Mouse (Mus musculus) kidney, adult 2 months (tissue): ENCODE results near the gene Rpl23a. TPM values are rescaled to one million over a fixed set of nuclear protein-coding genes. Genes with fewer than 3 reads are reported as not detected.

ENCODE experiments used
- DNase-seq: peaks from one replicate; pipeline ENCODE4 v3.0.0; 2021
- H3K27ac ChIP-seq: fragments of 200-500 bp; 2 replicates; pipeline ENCODE4 v1.5.1; 2012; ENCODE audit warnings: low read depth, low read length, control low read depth, inconsistent platforms; ENCODE audit not compliant: insufficient read depth
- H3K27me3 ChIP-seq: fragments of 200-500 bp; replicated peaks from 2 replicates; pipeline ENCODE4 v1.6.1; 2012; ENCODE audit warnings: mild to moderate bottlenecking, moderate library complexity, low read length, inconsistent platforms; ENCODE audit not compliant: control insufficient read depth, insufficient read depth
- H3K36me3 ChIP-seq: fragments of 200-500 bp; 2 replicates; pipeline ENCODE4 v1.6.1; 2012; ENCODE audit warnings: mild to moderate bottlenecking, moderate library complexity, low read length, inconsistent platforms; ENCODE audit not compliant: control insufficient read depth, insufficient read depth
- H3K4me1 ChIP-seq: fragments of 200-500 bp; 2 replicates; pipeline ENCODE4 v1.6.1; 2011; ENCODE audit warnings: low read length; ENCODE audit not compliant: control insufficient read depth, insufficient read depth
- H3K4me3 ChIP-seq: fragments of 200-500 bp; 2 replicates; pipeline ENCODE4 v1.5.1; 2011; ENCODE audit warnings: mild to moderate bottlenecking, low read depth, low read length, control low read depth; ENCODE audit not compliant: insufficient read depth
- CTCF ChIP-seq: fragments of 200-500 bp; conservative IDR thresholded peaks from 2 replicates; pipeline ENCODE4 v1.5.1; 2011; ENCODE audit warnings: low read depth, mild to moderate bottlenecking, control low read depth, low read length, moderate library complexity, mixed read lengths; ENCODE audit not compliant: insufficient read depth, insufficient read length
- POLR2A ChIP-seq: fragments of 200-500 bp; IDR thresholded peaks from one replicate; pipeline ENCODE4 v1.6.1; 2011; ENCODE audit warnings: low read depth, low read length, control low read depth
- WGBS: fragments of 180-500 bp; shearing (Covaris S2); methylation state at CpG from one replicate; pipeline ENCODE4 v1.1.7; 2018; 5-methylcytosine and 5-hydroxymethylcytosine counted together
- polyA plus RNA-seq: library from polyadenylated mRNA; depleted of rRNA; stranded (reverse); fragments of >200 nt; gene quantifications from 2 replicates; pipeline ENCODE4 v1.2.3, GENCODE M21; 2012

The Rpl23a gene
- polyA plus RNA-seq, 1 experiment = 278 TPM

- DNase-seq = no peak
- H3K4me3 ChIP-seq = no peak overlapping the region
- peaks cover 4% of the 10 kb centered on the region; the same call in 1 of the 2 replicates for H3K4me1 ChIP-seq
- H3K27me3 ChIP-seq = no peaks in the 10 kb centered on the region
- H3K27ac ChIP-seq = no peak overlapping the region
- no peaks in the 10 kb centered on the region for H3K36me3 ChIP-seq
- TF ChIP-seq CTCF = no peak
- no peak for TF ChIP-seq POLR2A
- 81% methylated on average over 19 of the region's 19 CpGs for WGBS
Measured at GRCm38 (mm10) chr11:78172748-78173383, 10.5 kb downstream of the Rpl23a start.

- DNase-seq = no peak
- peaks cover 4% of the 10 kb centered on the region; the same call in 1 of the 2 replicates for H3K4me1 ChIP-seq
- 86% methylated on average over 16 of the region's 16 CpGs for WGBS
- no peaks in the 10 kb centered on the region for H3K27me3 ChIP-seq
- no peak overlapping the region for H3K27ac ChIP-seq
- no peak overlapping the region for H3K4me3 ChIP-seq
- no peak; the same call in 1 of the 2 replicates for TF ChIP-seq CTCF
- TF ChIP-seq POLR2A = no peak
- no peaks in the 10 kb centered on the region for H3K36me3 ChIP-seq
Measured at GRCm38 (mm10) chr11:78172034-78172747, 11.2 kb downstream of the Rpl23a start.

GRCm38 (mm10) chr11:78171328-78171727 is 12.1 kb downstream of the Rpl23a start:
- H3K27ac ChIP-seq = no peak overlapping the region
- DNase-seq = no peak
- TF ChIP-seq POLR2A (no peak), CTCF (peak; percentile 25; the same call in 1 of the 2 replicates)
- H3K36me3 ChIP-seq = no peaks in the 10 kb centered on the region
- H3K4me1 ChIP-seq = peaks cover 10% of the 10 kb centered on the region; the same call in 1 of the 2 replicates
- no peak overlapping the region for H3K4me3 ChIP-seq
- H3K27me3 ChIP-seq = no peaks in the 10 kb centered on the region
- WGBS = 70% methylated on average over 4 of the region's 4 CpGs

DNA sequence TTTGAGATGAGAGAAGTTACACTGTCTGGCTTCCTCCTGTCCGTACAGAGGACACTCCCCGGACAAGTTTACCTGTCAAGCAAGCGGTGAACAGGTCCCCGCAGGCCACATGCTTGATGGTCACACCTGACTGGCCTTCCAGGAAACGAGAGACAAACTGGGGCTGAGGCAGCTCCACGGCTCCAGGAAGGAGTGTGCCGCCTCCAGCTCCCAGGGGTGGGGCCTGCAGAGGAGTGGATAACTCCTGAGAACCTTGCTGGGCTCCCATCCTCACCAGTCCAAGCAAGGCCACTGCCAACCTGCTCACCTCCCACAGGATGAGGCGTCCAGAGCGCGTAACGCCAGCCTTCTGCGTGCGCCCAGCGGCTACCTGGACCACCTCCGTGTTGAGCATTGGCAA is 13.1 kb downstream of the Rpl23a start:
- no peak overlapping the region for H3K4me3 ChIP-seq
- peaks cover 10% of the 10 kb centered on the region; the same call in 1 of the 2 replicates for H3K4me1 ChIP-seq
- H3K27ac ChIP-seq = no peak overlapping the region
- DNase-seq = peak; percentile 84
- no peaks in the 10 kb centered on the region for H3K27me3 ChIP-seq
- WGBS = 62% methylated on average over 15 of the region's 15 CpGs
- H3K36me3 ChIP-seq = no peaks in the 10 kb centered on the region
- TF ChIP-seq POLR2A (no peak), CTCF (no peak)

DNA sequence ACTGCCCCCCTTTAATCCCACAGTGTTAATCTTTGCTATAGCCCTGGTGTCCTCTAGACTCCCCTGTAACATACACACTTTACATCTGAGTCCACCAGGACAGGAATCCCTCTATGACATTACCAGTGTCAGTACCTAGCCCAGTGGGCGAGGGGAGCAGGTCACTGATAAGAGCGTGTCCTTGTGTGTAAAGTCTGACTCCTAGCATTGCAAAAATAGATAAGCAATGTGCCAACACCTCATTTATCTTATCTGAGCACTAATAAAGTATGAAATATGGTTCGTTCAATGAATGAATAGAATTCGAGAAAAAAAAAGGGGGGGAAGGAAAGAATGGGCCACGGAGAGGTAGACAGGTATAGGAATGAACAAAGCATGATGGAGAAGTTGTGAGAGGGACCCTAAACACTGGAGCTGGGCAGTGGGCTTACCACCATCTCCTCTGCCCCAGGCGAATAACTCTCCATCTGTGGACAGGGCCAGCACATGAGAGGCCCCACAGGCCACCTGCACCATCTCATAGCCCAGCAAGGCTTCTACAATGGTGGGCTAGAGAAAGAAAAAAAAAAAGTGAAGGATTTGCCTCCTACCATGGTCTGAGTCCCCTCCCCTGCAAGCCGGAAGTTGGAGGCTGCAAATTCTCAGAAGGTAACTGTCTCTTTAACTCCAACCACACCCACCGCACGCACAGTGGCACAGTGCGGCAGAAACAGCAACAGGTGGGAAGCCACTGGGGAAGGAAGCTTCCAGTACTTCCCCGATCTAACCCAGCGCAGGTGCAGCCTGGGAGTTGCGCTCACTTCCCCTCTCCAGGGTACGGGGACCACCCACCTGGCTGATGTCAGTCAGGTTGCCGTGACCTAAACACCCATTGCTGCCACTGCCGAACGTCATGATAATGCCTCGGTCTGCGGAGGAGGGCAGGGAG is 14.6 kb downstream of the Rpl23a start:
- no peak for DNase-seq
- Histone ChIP-seq H3K4me1 (peaks cover 10% of the 10 kb centered on the region; the same call in 1 of the 2 replicates), H3K36me3 (no peaks in the 10 kb centered on the region), H3K27ac (no peak overlapping the region), H3K27me3 (no peaks in the 10 kb centered on the region), H3K4me3 (peak overlapping the region; percentile 18)
- 57% methylated on average over 19 of the region's 19 CpGs for WGBS
- TF ChIP-seq CTCF = no peak
- TF ChIP-seq POLR2A = no peak

- Histone ChIP-seq H3K4me3 (no peak overlapping the region), H3K36me3 (no peaks in the 10 kb centered on the region), H3K27ac (no peak overlapping the region), H3K27me3 (no peaks in the 10 kb centered on the region), H3K4me1 (peaks cover 20% of the 10 kb centered on the region; the same call in 1 of the 2 replicates)
- 87% methylated on average over 14 of the region's 14 CpGs for WGBS
- DNase-seq = no peak
- no peak for TF ChIP-seq CTCF
- no peak for TF ChIP-seq POLR2A
Measured at GRCm38 (mm10) chr11:78167257-78167959, 16.0 kb downstream of the Rpl23a start.
